Mouse (Mus musculus): ENCODE data around the gene Gpr158. TPM values are rescaled to one million over a fixed set of nuclear protein-coding genes. Genes with fewer than 3 reads are reported as not detected.
"Not testable (repeated sequence)": the region's sequence is repeated elsewhere in the genome, so short reads cannot be mapped to it uniquely, and the experiment has no call there.

Gene Gpr158
- polyA plus RNA-seq, 1 experiment from 2014 or later: 5.3 TPM

- Histone ChIP-seq H3K4me1 (ENCODE audit: control insufficient read depth, insufficient read depth, low read length) (peaks cover 4% of the 10 kb centered on the region; the same call in 1 of the 2 replicates), H3K4me2 (ENCODE audit: low read length) (no peak overlapping the region), H3K27me3 (ENCODE audit: control insufficient read depth, insufficient read depth, low read length) (no peaks in the 10 kb centered on the region), H3K9me3 (ENCODE audit: control insufficient read depth, low read length) (no peaks in the 10 kb centered on the region), H3K4me3 (replicated peaks; ENCODE audit: low read depth, low read length) (no peak overlapping the region), H3K9ac (replicated peaks; ENCODE audit: low read length) (no peak overlapping the region), H3K27ac (replicated peaks; ENCODE audit: low read depth, low read length) (no peak overlapping the region), H3K36me3 (ENCODE audit: control insufficient read depth, insufficient read depth, low read length) (no peaks in the 10 kb centered on the region)
- ATAC-seq (ENCODE audit: low FRiP score, low TSS enrichment) (no peak), DNase-seq (peak; percentile 12)
- WGBS: 40% methylated on average over 3 of the region's 3 CpGs
Measured at GRCm38 (mm10) chr2:21399657-21400056, 32.3 kb downstream of the Gpr158 start.

GRCm38 (mm10) chr2:21405617-21406016 is 38.3 kb downstream of the Gpr158 start:
- no peak for ATAC-seq (ENCODE audit: low FRiP score, low TSS enrichment)
- H3K27me3 ChIP-seq (ENCODE audit: control insufficient read depth, insufficient read depth, low read length): no peaks in the 10 kb centered on the region
- no peak overlapping the region for H3K4me3 ChIP-seq (replicated peaks; ENCODE audit: low read depth, low read length)
- no peaks in the 10 kb centered on the region for H3K4me1 ChIP-seq (ENCODE audit: control insufficient read depth, insufficient read depth, low read length)
- H3K9me3 ChIP-seq (ENCODE audit: control insufficient read depth, low read length): no peaks in the 10 kb centered on the region
- H3K27ac ChIP-seq (replicated peaks; ENCODE audit: low read depth, low read length): no peak overlapping the region
- 68% methylated on average over 3 of the region's 3 CpGs for WGBS
- no peaks in the 10 kb centered on the region for H3K36me3 ChIP-seq (ENCODE audit: control insufficient read depth, insufficient read depth, low read length)
- H3K9ac ChIP-seq (replicated peaks; ENCODE audit: low read length): no peak overlapping the region
- DNase-seq: peak; percentile 27
- H3K4me2 ChIP-seq (ENCODE audit: low read length): no peak overlapping the region

GRCm38 (mm10) chr2:21407443-21407985 is 40.2 kb downstream of the Gpr158 start:
- no peak overlapping the region for H3K9ac ChIP-seq (replicated peaks; ENCODE audit: low read length)
- ATAC-seq (ENCODE audit: low FRiP score, low TSS enrichment) (no peak), DNase-seq (no peak)
- H3K36me3 ChIP-seq (ENCODE audit: control insufficient read depth, insufficient read depth, low read length): no peaks in the 10 kb centered on the region
- H3K27ac ChIP-seq (replicated peaks; ENCODE audit: low read depth, low read length): no peak overlapping the region
- 95% methylated on average over 2 of the region's 2 CpGs for WGBS
- no peak overlapping the region for H3K4me2 ChIP-seq (ENCODE audit: low read length)
- H3K4me3 ChIP-seq (replicated peaks; ENCODE audit: low read depth, low read length): no peak overlapping the region
- H3K27me3 ChIP-seq (ENCODE audit: control insufficient read depth, insufficient read depth, low read length): no peaks in the 10 kb centered on the region
- H3K9me3 ChIP-seq (ENCODE audit: control insufficient read depth, low read length): no peaks in the 10 kb centered on the region
- H3K4me1 ChIP-seq (ENCODE audit: control insufficient read depth, insufficient read depth, low read length): no peaks in the 10 kb centered on the region

- H3K4me1 ChIP-seq (ENCODE audit: control insufficient read depth, insufficient read depth, low read length): no peaks in the 10 kb centered on the region
- DNase-seq (no peak), ATAC-seq (ENCODE audit: low FRiP score, low TSS enrichment) (no peak)
- 82% methylated on average over 3 of the region's 3 CpGs for WGBS
- H3K4me2 ChIP-seq (ENCODE audit: low read length): no peak overlapping the region
- H3K27me3 ChIP-seq (ENCODE audit: control insufficient read depth, insufficient read depth, low read length): no peaks in the 10 kb centered on the region
- H3K4me3 ChIP-seq (replicated peaks; ENCODE audit: low read depth, low read length): no peak overlapping the region
- no peak overlapping the region for H3K9ac ChIP-seq (replicated peaks; ENCODE audit: low read length)
- H3K9me3 ChIP-seq (ENCODE audit: control insufficient read depth, low read length): no peaks in the 10 kb centered on the region
- no peaks in the 10 kb centered on the region for H3K36me3 ChIP-seq (ENCODE audit: control insufficient read depth, insufficient read depth, low read length)
- H3K27ac ChIP-seq (replicated peaks; ENCODE audit: low read depth, low read length): no peak overlapping the region
Measured at GRCm38 (mm10) chr2:21408821-21409220, 41.5 kb downstream of the Gpr158 start.

- H3K4me1 ChIP-seq (ENCODE audit: control insufficient read depth, insufficient read depth, low read length): no peaks in the 10 kb centered on the region
- H3K27me3 ChIP-seq (ENCODE audit: control insufficient read depth, insufficient read depth, low read length): no peaks in the 10 kb centered on the region
- no peak for DNase-seq
- no peaks in the 10 kb centered on the region for H3K36me3 ChIP-seq (ENCODE audit: control insufficient read depth, insufficient read depth, low read length)
- H3K4me3 ChIP-seq (replicated peaks; ENCODE audit: low read depth, low read length): no peak overlapping the region
- no peak overlapping the region for H3K27ac ChIP-seq (replicated peaks; ENCODE audit: low read depth, low read length)
- no peaks in the 10 kb centered on the region for H3K9me3 ChIP-seq (ENCODE audit: control insufficient read depth, low read length)
- H3K4me2 ChIP-seq (ENCODE audit: low read length): no peak overlapping the region
- 84% methylated on average over 2 of the region's 2 CpGs for WGBS
- ATAC-seq (ENCODE audit: low FRiP score, low TSS enrichment): no peak
- H3K9ac ChIP-seq (replicated peaks; ENCODE audit: low read length): no peak overlapping the region
Measured at GRCm38 (mm10) chr2:21430288-21430687, 62.9 kb downstream of the Gpr158 start.

GRCm38 (mm10) chr2:21431182-21431581 is 63.8 kb downstream of the Gpr158 start:
- H3K27me3 ChIP-seq (ENCODE audit: control insufficient read depth, insufficient read depth, low read length): no peaks in the 10 kb centered on the region
- no peaks in the 10 kb centered on the region for H3K36me3 ChIP-seq (ENCODE audit: control insufficient read depth, insufficient read depth, low read length)
- H3K4me2 ChIP-seq (ENCODE audit: low read length): no peak overlapping the region
- no peaks in the 10 kb centered on the region for H3K4me1 ChIP-seq (ENCODE audit: control insufficient read depth, insufficient read depth, low read length)
- no peak overlapping the region for H3K4me3 ChIP-seq (replicated peaks; ENCODE audit: low read depth, low read length)
- no peak overlapping the region for H3K9ac ChIP-seq (replicated peaks; ENCODE audit: low read length)
- DNase-seq: no peak
- H3K27ac ChIP-seq (replicated peaks; ENCODE audit: low read depth, low read length): no peak overlapping the region
- H3K9me3 ChIP-seq (ENCODE audit: control insufficient read depth, low read length): no peaks in the 10 kb centered on the region
- 72% methylated on average over 6 of the region's 6 CpGs for WGBS
- ATAC-seq (ENCODE audit: low FRiP score, low TSS enrichment): no peak

GRCm38 (mm10) chr2:21439626-21440025 is 72.3 kb downstream of the Gpr158 start:
- no peak overlapping the region for H3K9ac ChIP-seq (replicated peaks; ENCODE audit: low read length)
- ATAC-seq (ENCODE audit: low FRiP score, low TSS enrichment) (no peak), DNase-seq (no peak)
- H3K4me3 ChIP-seq (replicated peaks; ENCODE audit: low read depth, low read length): no peak overlapping the region
- WGBS: 91% methylated on average over 3 of the region's 3 CpGs
- H3K4me1 ChIP-seq (ENCODE audit: control insufficient read depth, insufficient read depth, low read length): no peaks in the 10 kb centered on the region
- no peak overlapping the region for H3K4me2 ChIP-seq (ENCODE audit: low read length)
- H3K27me3 ChIP-seq (ENCODE audit: control insufficient read depth, insufficient read depth, low read length): no peaks in the 10 kb centered on the region
- no peak overlapping the region for H3K27ac ChIP-seq (replicated peaks; ENCODE audit: low read depth, low read length)
- no peaks in the 10 kb centered on the region for H3K9me3 ChIP-seq (ENCODE audit: control insufficient read depth, low read length)
- no peaks in the 10 kb centered on the region for H3K36me3 ChIP-seq (ENCODE audit: control insufficient read depth, insufficient read depth, low read length)

GRCm38 (mm10) chr2:21460606-21461005 is 93.3 kb downstream of the Gpr158 start:
- H3K4me3 ChIP-seq (replicated peaks; ENCODE audit: low read depth, low read length); H3K36me3 ChIP-seq (ENCODE audit: control insufficient read depth, insufficient read depth, low read length); H3K4me2 ChIP-seq (ENCODE audit: low read length); ATAC-seq (ENCODE audit: low FRiP score, low TSS enrichment); H3K4me1 ChIP-seq (ENCODE audit: control insufficient read depth, insufficient read depth, low read length); H3K27ac ChIP-seq (replicated peaks; ENCODE audit: low read depth, low read length); H3K27me3 ChIP-seq (ENCODE audit: control insufficient read depth, insufficient read depth, low read length); DNase-seq; H3K9me3 ChIP-seq (ENCODE audit: control insufficient read depth, low read length); H3K9ac ChIP-seq (replicated peaks; ENCODE audit: low read length): not testable (repeated sequence)
- WGBS: 89% methylated on average over 4 of the region's 4 CpGs

GRCm38 (mm10) chr2:21474957-21475356 is 107.6 kb downstream of the Gpr158 start:
- no peaks in the 10 kb centered on the region for H3K27me3 ChIP-seq (ENCODE audit: control insufficient read depth, insufficient read depth, low read length)
- no peak overlapping the region for H3K9ac ChIP-seq (replicated peaks; ENCODE audit: low read length)
- H3K36me3 ChIP-seq (ENCODE audit: control insufficient read depth, insufficient read depth, low read length): no peaks in the 10 kb centered on the region
- no peaks in the 10 kb centered on the region for H3K9me3 ChIP-seq (ENCODE audit: control insufficient read depth, low read length)
- no peak overlapping the region for H3K4me3 ChIP-seq (replicated peaks; ENCODE audit: low read depth, low read length)
- DNase-seq: no peak
- no peak for ATAC-seq (ENCODE audit: low FRiP score, low TSS enrichment)
- 96% methylated on average over 2 of the region's 2 CpGs for WGBS
- no peaks in the 10 kb centered on the region for H3K4me1 ChIP-seq (ENCODE audit: control insufficient read depth, insufficient read depth, low read length)
- H3K27ac ChIP-seq (replicated peaks; ENCODE audit: low read depth, low read length): no peak overlapping the region
- H3K4me2 ChIP-seq (ENCODE audit: low read length): no peak overlapping the region

Measured in midbrain, embryonic 14.5 days (tissue).